Mouse (Mus musculus) stomach, postnatal 0 days (tissue): ENCODE measurements around the gene Tpsb2. TPM values are rescaled to one million over a fixed set of nuclear protein-coding genes. Genes with fewer than 3 reads are reported as not detected.
A peak's percentile ranks its signal among the peaks of the same experiment; 100 is the strongest.

Experiments used
- ATAC-seq: fragments of 200-750 bp; cut with Nextera tagmentation; 2 replicates; pipeline ENCODE4 v1.8.0; 2017; ENCODE audit not compliant: low FRiP score, low TSS enrichment
- DNase-seq: peaks from one replicate; pipeline ENCODE4 v3.0.0-alpha.2; 2016; ENCODE audit warnings: low spot score
- H3K27ac ChIP-seq: fragments of 300-500 bp; sonication (generic); replicated peaks from 2 replicates; pipeline ENCODE4 v1.5.1; 2014; ENCODE audit warnings: mild to moderate bottlenecking, control low read depth
- H3K27me3 ChIP-seq: fragments of 300-500 bp; sonication (generic); 2 replicates; pipeline ENCODE4 v1.6.1; 2014; ENCODE audit warnings: low read length; ENCODE audit not compliant: control insufficient read depth, insufficient read depth
- H3K36me3 ChIP-seq: fragments of 300-500 bp; sonication (generic); 2 replicates; pipeline ENCODE4 v1.6.1; 2014; ENCODE audit warnings: low read length, mixed read lengths; ENCODE audit not compliant: control insufficient read depth, insufficient read depth
- H3K4me1 ChIP-seq: fragments of 300-500 bp; sonication (generic); replicated peaks from 2 replicates; pipeline ENCODE4 v1.6.1; 2014; ENCODE audit warnings: antibody characterized with exemption; ENCODE audit not compliant: control insufficient read depth, insufficient read depth
- H3K4me2 ChIP-seq: fragments of 300-500 bp; sonication (generic); replicated peaks from 2 replicates; pipeline ENCODE4 v1.6.1; 2014; ENCODE audit warnings: low read depth, mild to moderate bottlenecking, control low read depth, moderate library complexity
- H3K4me3 ChIP-seq: fragments of 300-500 bp; sonication (generic); 2 replicates; pipeline ENCODE4 v1.5.1; 2014; ENCODE audit warnings: low read depth, low read length, control low read depth
- H3K9ac ChIP-seq: fragments of 300-500 bp; sonication (generic); 2 replicates; pipeline ENCODE4 v1.6.1; 2014; ENCODE audit warnings: mild to moderate bottlenecking, low read length, control low read depth, mixed read lengths
- H3K9me3 ChIP-seq: fragments of 300-500 bp; sonication (generic); 2 replicates; pipeline ENCODE4 v1.6.1; 2016; ENCODE audit warnings: low read length; ENCODE audit not compliant: control insufficient read depth
- CTCF ChIP-seq: IDR thresholded peaks from 2 replicates; pipeline ENCODE4 v1.5.1; 2016; ENCODE audit warnings: antibody characterized with exemption, low read depth, mild to moderate bottlenecking, moderate library complexity
- EP300 ChIP-seq: optimal IDR thresholded peaks from 2 replicates; pipeline ENCODE3; 2016; ENCODE audit warnings: antibody characterized with exemption
- WGBS: fragments of 180-500 bp; shearing (Covaris S2); extraction: QIAGEN DNeasy Blood & Tissue Kit; methylation state at CpG from one replicate; pipeline ENCODE4 v1.1.7; 2014; 5-methylcytosine and 5-hydroxymethylcytosine counted together
- polyA plus RNA-seq: library from polyadenylated mRNA; unstranded; fragments of >200 nt; fragmentation: Nextera tagmentation; extraction: Ambion mirVana; gene quantifications from 2 replicates; pipeline ENCODE4 v1.2.1, GENCODE M21; 2015

The Tpsb2 gene
- polyA plus RNA-seq, 1 experiment from 2014 or later, result 18.1 TPM

DNA sequence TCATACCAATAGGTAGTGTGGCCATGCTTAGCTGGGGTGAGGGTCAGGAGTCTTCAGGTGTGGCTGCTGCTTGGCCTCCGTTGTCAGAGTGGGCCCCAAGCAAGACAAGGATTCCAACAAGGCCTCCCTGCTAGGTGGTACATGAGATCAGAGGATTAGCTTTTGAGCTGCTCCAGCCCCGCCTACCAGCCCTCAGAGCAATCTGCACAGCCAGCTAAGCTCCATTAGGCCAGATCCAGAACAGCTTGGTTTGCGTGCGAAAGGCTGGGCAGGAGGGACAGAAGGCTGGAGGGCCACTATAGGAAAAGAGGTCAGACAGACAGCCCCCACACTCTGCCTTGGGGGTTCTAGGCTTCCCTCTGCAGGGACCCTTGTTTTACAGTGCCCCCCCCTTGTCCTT is 35.4 kb downstream of the Tpsb2 start:
- TF ChIP-seq CTCF, result no peak
- no peak for TF ChIP-seq EP300
- no peak overlapping the region for H3K4me2 ChIP-seq
- peaks cover 3% of the 10 kb centered on the region for H3K4me1 ChIP-seq
- no peak overlapping the region for H3K4me3 ChIP-seq
- H3K27me3 ChIP-seq, result no peaks in the 10 kb centered on the region
- H3K9me3 ChIP-seq, result no peaks in the 10 kb centered on the region
- H3K9ac ChIP-seq, result no peak overlapping the region
- 45% methylated on average over 4 of the region's 4 CpGs for WGBS
- ATAC-seq (no peak), DNase-seq (no peak)
- no peaks in the 10 kb centered on the region; the same call in 1 of the 2 replicates for H3K36me3 ChIP-seq
- H3K27ac ChIP-seq, result no peak overlapping the region

DNA sequence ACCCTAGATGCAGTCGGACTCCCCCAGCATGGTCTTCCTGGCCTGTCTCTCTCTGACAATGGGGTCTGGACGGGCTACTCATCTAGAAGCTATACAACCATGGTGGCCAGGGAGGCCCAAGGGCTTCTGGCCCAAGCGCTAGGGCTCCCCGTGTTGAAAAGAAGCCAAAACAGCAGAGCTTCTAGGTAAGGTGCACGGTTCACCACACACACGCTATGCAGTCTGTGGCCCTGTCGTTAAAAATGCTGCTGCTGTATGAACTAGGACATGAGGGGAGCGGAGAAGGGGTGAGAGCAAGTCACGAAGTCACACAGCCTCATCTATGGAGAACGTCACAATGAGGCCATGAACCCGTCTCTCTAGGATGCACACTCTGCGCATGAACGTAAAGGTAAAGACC is 36.1 kb downstream of the Tpsb2 start:
- ATAC-seq, result no peak
- H3K36me3 ChIP-seq, result no peaks in the 10 kb centered on the region
- 85% methylated on average over 13 of the region's 13 CpGs for WGBS

DNA sequence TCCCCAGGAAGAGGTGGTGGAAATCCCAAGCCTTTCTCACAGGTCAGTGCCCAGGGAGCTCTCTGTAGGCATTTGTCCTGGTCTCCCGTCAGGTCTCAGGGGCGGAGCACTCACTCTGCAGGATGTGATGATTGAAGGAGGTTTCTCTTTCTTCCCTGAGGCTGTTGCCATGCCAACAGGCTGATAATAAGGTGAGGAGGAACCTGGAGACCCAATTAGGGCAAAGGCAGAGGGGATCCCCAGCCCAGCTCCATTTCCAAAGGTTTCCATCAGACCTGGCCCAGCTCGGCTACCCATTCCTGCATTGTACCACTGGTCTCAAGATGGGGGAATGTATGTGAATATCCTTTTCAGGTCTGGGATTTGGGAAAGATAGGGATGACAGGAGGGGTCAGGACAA is 38.1 kb downstream of the Tpsb2 start:
- Histone ChIP-seq H3K9ac (no peak overlapping the region), H3K27me3 (no peaks in the 10 kb centered on the region), H3K4me2 (no peak overlapping the region), H3K27ac (no peak overlapping the region), H3K9me3 (no peaks in the 10 kb centered on the region), H3K36me3 (no peaks in the 10 kb centered on the region), H3K4me1 (peaks cover 3% of the 10 kb centered on the region), H3K4me3 (no peak overlapping the region)
- TF ChIP-seq CTCF (no peak), EP300 (no peak)
- ATAC-seq, result no peak
- 56% methylated on average over 3 of the region's 3 CpGs for WGBS
- DNase-seq, result no peak

More for the DNA sequence above, 36.1 kb downstream of the Tpsb2 start:
- H3K4me2 ChIP-seq, result no peak overlapping the region
- H3K4me3 ChIP-seq, result no peak overlapping the region
- H3K9ac ChIP-seq, result no peak overlapping the region
- peaks cover 3% of the 10 kb centered on the region for H3K4me1 ChIP-seq
- TF ChIP-seq EP300 (no peak), CTCF (no peak)
- no peaks in the 10 kb centered on the region for H3K9me3 ChIP-seq
- no peaks in the 10 kb centered on the region for H3K27me3 ChIP-seq
- no peak for DNase-seq
- no peak overlapping the region for H3K27ac ChIP-seq

DNA sequence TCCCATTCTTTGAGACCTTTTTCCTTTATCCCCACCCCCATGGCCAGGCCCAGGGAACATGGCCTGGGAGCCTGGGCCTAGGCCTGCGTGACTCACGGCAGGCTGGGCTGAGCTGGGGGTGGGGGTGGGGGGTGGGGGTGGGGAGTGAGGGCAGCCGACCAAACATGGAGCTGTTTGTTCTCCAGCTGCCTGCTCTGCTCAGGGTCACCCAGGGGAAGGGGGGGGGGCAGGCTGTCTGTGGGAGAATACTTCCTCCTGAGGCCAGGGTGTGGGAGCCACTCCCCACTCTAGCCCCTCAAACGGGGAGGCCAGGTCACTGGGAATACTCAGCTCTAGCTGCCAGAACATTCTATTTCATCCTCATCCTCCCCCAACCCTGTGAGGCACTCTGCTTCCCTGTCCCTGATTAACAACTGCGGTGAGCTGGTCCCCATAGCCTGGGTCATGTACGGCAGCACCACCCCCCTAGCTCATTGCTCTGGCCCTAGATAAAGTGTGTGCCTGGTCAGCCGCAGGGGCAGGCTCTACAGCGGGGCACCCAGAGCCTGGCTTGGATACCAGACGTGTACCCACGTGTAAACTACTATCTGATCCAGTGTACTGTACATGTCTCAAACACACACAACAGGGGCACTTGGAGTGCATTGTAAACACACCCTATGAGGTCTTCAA is 39.3 kb downstream of the Tpsb2 start:
- TF ChIP-seq EP300 (no peak), CTCF (no peak)
- ATAC-seq, result peak; percentile 78
- H3K4me1 ChIP-seq, result peaks cover 3% of the 10 kb centered on the region
- H3K9me3 ChIP-seq, result no peaks in the 10 kb centered on the region
- 3% methylated on average over 8 of the region's 10 CpGs for WGBS
- no peaks in the 10 kb centered on the region for H3K36me3 ChIP-seq
- H3K9ac ChIP-seq, result peak overlapping the region; percentile 41
- no peak overlapping the region for H3K4me3 ChIP-seq
- H3K27ac ChIP-seq, result peak overlapping the region; percentile 77
- H3K4me2 ChIP-seq, result peak overlapping the region; percentile 14; the same call in 1 of the 2 replicates
- DNase-seq, result peak; percentile 69
- H3K27me3 ChIP-seq, result no peaks in the 10 kb centered on the region

DNA sequence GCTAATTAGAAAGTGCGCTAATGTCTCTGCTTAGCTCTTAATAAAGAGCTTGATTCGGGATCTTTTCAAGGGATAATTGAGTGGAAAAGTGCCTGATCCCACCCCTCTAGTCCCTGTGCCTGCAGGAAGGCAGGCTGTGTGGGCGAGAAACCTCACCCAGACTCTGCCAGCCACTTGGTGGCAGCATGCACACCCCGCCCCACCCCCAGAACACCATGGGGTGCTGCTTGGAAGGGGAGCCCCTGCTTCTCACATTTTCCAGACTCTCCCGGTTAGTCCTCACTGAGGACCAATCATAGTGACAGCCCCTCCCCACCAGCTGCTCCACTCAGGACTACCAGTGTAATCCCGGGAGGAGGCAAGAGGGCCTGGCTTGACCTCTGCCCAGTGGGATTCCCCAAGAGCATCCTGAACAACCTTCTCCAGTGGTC is 39.9 kb downstream of the Tpsb2 start:
- ATAC-seq, result no peak; the same call in 1 of the 2 replicates
- Histone ChIP-seq H3K27ac (peak overlapping the region; percentile 77), H3K4me1 (peaks cover 3% of the 10 kb centered on the region), H3K36me3 (no peaks in the 10 kb centered on the region), H3K27me3 (no peaks in the 10 kb centered on the region), H3K4me3 (no peak overlapping the region), H3K9ac (no peak overlapping the region), H3K4me2 (no peak overlapping the region), H3K9me3 (no peaks in the 10 kb centered on the region)
- 29% methylated on average over 6 of the region's 6 CpGs for WGBS
- TF ChIP-seq EP300, result no peak
- peak; percentile 59 for TF ChIP-seq CTCF
- DNase-seq, result no peak

DNA sequence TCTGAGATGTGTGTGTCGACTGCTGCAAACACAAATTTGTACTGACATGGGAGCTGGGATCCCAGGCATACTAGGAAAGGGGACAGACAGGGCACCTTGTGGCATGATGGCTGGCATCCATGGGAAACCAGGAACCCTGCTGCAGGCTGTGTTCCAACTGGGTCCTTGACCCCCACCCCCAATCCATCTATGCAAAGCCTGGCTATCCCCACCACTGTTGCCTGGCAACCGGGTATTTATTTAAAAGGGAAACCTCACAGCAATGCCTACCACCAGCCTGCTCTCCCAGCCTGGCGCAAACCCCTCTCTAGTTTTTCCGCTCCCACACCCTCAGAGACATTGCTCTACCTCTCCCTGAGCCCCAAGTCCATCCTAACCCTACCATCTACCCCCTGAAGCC is 41.2 kb downstream of the Tpsb2 start:
- H3K27me3 ChIP-seq, result no peaks in the 10 kb centered on the region
- no peaks in the 10 kb centered on the region for H3K9me3 ChIP-seq
- H3K27ac ChIP-seq, result no peak overlapping the region
- no peak overlapping the region for H3K9ac ChIP-seq
- ATAC-seq, result no peak
- TF ChIP-seq CTCF, result no peak
- TF ChIP-seq EP300, result no peak
- H3K4me2 ChIP-seq, result no peak overlapping the region
- H3K36me3 ChIP-seq, result no peaks in the 10 kb centered on the region
- WGBS, result 63% methylated on average over 4 of the region's 4 CpGs
- H3K4me3 ChIP-seq, result no peak overlapping the region
- no peak for DNase-seq
- peaks cover 3% of the 10 kb centered on the region for H3K4me1 ChIP-seq
